ENCODE assay signal across 29 mouse cellular contexts in the genomic region with DNA sequence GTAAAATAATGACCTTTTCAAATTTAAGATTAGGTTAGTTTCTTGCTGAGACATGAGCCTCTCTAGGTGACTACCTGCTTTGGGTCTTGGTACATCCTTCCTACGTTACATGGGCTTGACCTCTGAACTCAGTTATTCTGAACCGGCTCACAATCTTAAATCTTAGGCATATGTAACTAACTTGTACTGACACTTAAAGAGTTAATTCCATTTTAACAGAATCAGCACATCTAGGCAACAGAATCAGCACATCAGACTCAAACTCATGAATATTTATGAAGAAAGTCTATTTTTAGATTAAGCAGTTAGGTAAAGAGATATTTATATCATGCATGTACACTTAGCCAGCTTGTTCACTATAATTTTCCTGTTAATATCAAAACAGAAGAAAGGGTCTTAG. TPM values are rescaled to one million over a fixed set of nuclear protein-coding genes. Genes with fewer than 3 reads are reported as not detected.
DNase-seq lines count a peak whose midpoint lies in the region; ATAC-seq and TF ChIP-seq lines count a peak whose summit lies in the region.
"Had no signal": no experiment of that assay in that cellular context is flagged by ENCODE, and none has a peak within 500 bp of the region (broad histone marks: within the 10 kb centered on the region; RNA-seq: fewer than 3 reads in every experiment).

No protein-coding gene starts in this region.

- no peak overlapping the region for H3K9ac ChIP-seq in midbrain, embryonic 11.5 days (ENCODE audit: low read length)
- H3K9ac ChIP-seq in forebrain, embryonic 16.5 days (replicated peaks; ENCODE audit: low read depth, low read length) = no peak overlapping the region
- H3K9ac ChIP-seq: heart, embryonic 15.5 days; liver, postnatal 0 days had no signal

- H3K4me2 ChIP-seq in midbrain, embryonic 11.5 days = no peak overlapping the region
- H3K4me2 ChIP-seq in forebrain, embryonic 16.5 days (ENCODE audit: low read length) = no peak overlapping the region
- H3K4me2 ChIP-seq: heart, embryonic 15.5 days; liver, embryonic 11.5 days had no signal

- intact Hi-C loops in gastrocnemius, adult 2 months (cut with DNase I) = no loop called here

- no peak for DNase-seq in gastrocnemius, adult 2 months
- DNase-seq in gastrocnemius, postnatal 4 days (ENCODE audit: low spot score in 2 of 2) = no peak
- no peak for DNase-seq in midbrain, embryonic 11.5 days (ENCODE audit: low spot score, missing footprints)
- no peak for DNase-seq in midbrain, embryonic 10.5 days (ENCODE audit: low spot score)
- DNase-seq in right cerebral cortex, postnatal 36 days (ENCODE audit: low spot score in 2 of 2) = no peak
- no peak for DNase-seq in liver
- DNase-seq: adrenal gland, postnatal 36 days; cerebellum, adult 11 months; cerebellum, adult 9-11 months; gastrocnemius, postnatal 36 days; heart, postnatal 36 days; kidney, adult 8-10 months; kidney, postnatal 10 days; liver, postnatal 0 days; thymus, adult 2 months; thymus, postnatal 4 days had no signal

- peak overlapping the region; percentile 78 for H3K27ac ChIP-seq in gastrocnemius, adult 2 months
- no peak overlapping the region for H3K27ac ChIP-seq in midbrain, embryonic 11.5 days (ENCODE audit: low read depth, low read length)
- H3K27ac ChIP-seq in midbrain, embryonic 10.5 days (replicated peaks) = no peak overlapping the region
- no peak overlapping the region for H3K27ac ChIP-seq in forebrain, embryonic 16.5 days (ENCODE audit: low read length)
- H3K27ac ChIP-seq: embryonic facial prominence, embryonic 10.5 days; heart, embryonic 15.5 days; macrophage; stomach, postnatal 0 days had no signal

- TF ChIP-seq CTCF in gastrocnemius, adult 2 months (IDR thresholded peaks at IDR 0.05) = no peak

- peak overlapping the region; percentile 54 for H3K4me3 ChIP-seq in gastrocnemius, adult 2 months
- H3K4me3 ChIP-seq in midbrain, embryonic 11.5 days (ENCODE audit: low read depth, low read length) = no peak overlapping the region
- H3K4me3 ChIP-seq in midbrain, embryonic 10.5 days = no peak overlapping the region
- no peak overlapping the region for H3K4me3 ChIP-seq in forebrain, embryonic 16.5 days (replicated peaks; ENCODE audit: low read length)
- H3K4me3 ChIP-seq: embryonic facial prominence, embryonic 10.5 days; heart, embryonic 15.5 days had no signal

- peaks cover 2% of the 10 kb centered on the region; the same call in 1 of the 2 replicates for H3K4me1 ChIP-seq in midbrain, embryonic 11.5 days (ENCODE audit: control insufficient read depth, insufficient read depth, low read length)
- peaks cover 23% of the 10 kb centered on the region for H3K4me1 ChIP-seq in midbrain, embryonic 10.5 days
- H3K4me1 ChIP-seq in forebrain, embryonic 16.5 days (replicated peaks; ENCODE audit: control insufficient read depth, insufficient read depth, low read length) = peaks cover 16% of the 10 kb centered on the region
- H3K4me1 ChIP-seq: embryonic facial prominence, embryonic 10.5 days; heart, embryonic 15.5 days had no signal

- 33% methylated on average over 2 of the region's 2 CpGs for WGBS in midbrain, embryonic 11.5 days
- WGBS in midbrain, embryonic 10.5 days = 66% methylated on average over 2 of the region's 2 CpGs
- 56% methylated on average over 2 of the region's 2 CpGs for WGBS in forebrain, embryonic 16.5 days

- no peaks in the 10 kb centered on the region for H3K36me3 ChIP-seq in midbrain, embryonic 11.5 days (ENCODE audit: control insufficient read depth, insufficient read depth, low read length)
- H3K36me3 ChIP-seq in midbrain, embryonic 10.5 days = peaks cover 11% of the 10 kb centered on the region
- H3K36me3 ChIP-seq in forebrain, embryonic 16.5 days (ENCODE audit: control insufficient read depth, insufficient read depth) = peaks cover 12% of the 10 kb centered on the region
- H3K36me3 ChIP-seq: embryonic facial prominence, embryonic 10.5 days; heart, embryonic 15.5 days had no signal

- no peaks in the 10 kb centered on the region for H3K27me3 ChIP-seq in midbrain, embryonic 11.5 days (ENCODE audit: control insufficient read depth, insufficient read depth, low read length)
- no peaks in the 10 kb centered on the region for H3K27me3 ChIP-seq in midbrain, embryonic 10.5 days (ENCODE audit: low read depth, poor library complexity, severe bottlenecking)
- H3K27me3 ChIP-seq in forebrain, embryonic 16.5 days (replicated peaks; ENCODE audit: control insufficient read depth, insufficient read depth, low read length) = no peaks in the 10 kb centered on the region
- H3K27me3 ChIP-seq: heart, embryonic 15.5 days had no signal

- ATAC-seq in midbrain, embryonic 11.5 days (ENCODE audit: low FRiP score) = peak; percentile 47
- peak; percentile 80 for ATAC-seq in forebrain, embryonic 16.5 days
- ATAC-seq: liver, postnatal 0 days; lung, postnatal 0 days had no signal

- no peaks in the 10 kb centered on the region for H3K9me3 ChIP-seq in midbrain, embryonic 11.5 days (ENCODE audit: control insufficient read depth, low read length)
- H3K9me3 ChIP-seq in midbrain, embryonic 10.5 days (replicated peaks) = no peaks in the 10 kb centered on the region
- no peaks in the 10 kb centered on the region for H3K9me3 ChIP-seq in forebrain, embryonic 16.5 days (ENCODE audit: control insufficient read depth, low read length)
- H3K9me3 ChIP-seq: embryonic facial prominence, embryonic 10.5 days; heart, embryonic 15.5 days had no signal

RNA-seq across cellular contexts. Expression of gene 9330159F19Rik, which starts 6.0 kb away (rescaled TPM):
- 10 to 100 TPM; 47.2 to 47.5 TPM for total RNA-seq in gastrocnemius, adult 2 months (2021)
- 1 to 10 TPM; 5.1 to 6.0 TPM for total RNA-seq in gastrocnemius, postnatal 4 days (2021)
- 7.7 and 8.7 TPM in 2 replicates for polyA plus RNA-seq in midbrain, embryonic 11.5 days (2014; fragmentation: Nextera tagmentation; extraction: Ambion mirVana)
- polyA plus RNA-seq in midbrain, embryonic 10.5 days (2016; fragmentation: Nextera tagmentation; extraction: Ambion mirVana) = 2.5 and 4.4 TPM in 2 replicates
- 48.2 and 48.7 TPM in 2 replicates for polyA plus RNA-seq in forebrain, embryonic 16.5 days (2015; fragmentation: Nextera tagmentation; extraction: Ambion mirVana)
- total RNA-seq: common myeloid progenitor, adult 5-6 weeks had no signal
- polyA plus RNA-seq: liver, postnatal 0 days; macrophage had no signal

RNA-seq across cellular contexts. Expression of gene Gm49353, which starts 18.7 kb away (rescaled TPM):
- not detected for total RNA-seq in gastrocnemius, adult 2 months (2021)
- not detected for total RNA-seq in gastrocnemius, postnatal 4 days (2021)
- 2.5 and 4.9 TPM in 2 replicates for polyA plus RNA-seq in midbrain, embryonic 11.5 days (2014; fragmentation: Nextera tagmentation; extraction: Ambion mirVana)
- 1.1 and 2.0 TPM in 2 replicates for polyA plus RNA-seq in midbrain, embryonic 10.5 days (2016; fragmentation: Nextera tagmentation; extraction: Ambion mirVana)
- 16.3 and 18.5 TPM in 2 replicates for polyA plus RNA-seq in forebrain, embryonic 16.5 days (2015; fragmentation: Nextera tagmentation; extraction: Ambion mirVana)
- total RNA-seq: common myeloid progenitor, adult 5-6 weeks; gastrocnemius, postnatal 36 days; heart, adult 8-10 months; heart, postnatal 36 days; neutrophil, adult 5-6 weeks had no signal
- polyA plus RNA-seq: embryonic facial prominence, embryonic 10.5 days; heart, embryonic 15.5 days; intestine, embryonic 14.5 days; limb, embryonic 11.5 days; liver, embryonic 11.5 days; liver, postnatal 0 days; lung, postnatal 0 days; macrophage; small intestine, adult 2 months; thymus, adult 2 months had no signal
